Mouse (Mus musculus) B cell, adult (primary cell): ENCODE results near the gene Vmn1r3. TPM values are rescaled to one million over a fixed set of nuclear protein-coding genes. Genes with fewer than 3 reads are reported as not detected.

Experiments
- total RNA-seq: library from RNA; stranded (reverse); gene quantifications from 4 replicates; pipeline ENCODE4 v1.2.4, GENCODE M21; 2023; ENCODE audit not compliant: inconsistent age

Vmn1r3 gene
- total RNA-seq = not detected in 4 replicates

DNA sequence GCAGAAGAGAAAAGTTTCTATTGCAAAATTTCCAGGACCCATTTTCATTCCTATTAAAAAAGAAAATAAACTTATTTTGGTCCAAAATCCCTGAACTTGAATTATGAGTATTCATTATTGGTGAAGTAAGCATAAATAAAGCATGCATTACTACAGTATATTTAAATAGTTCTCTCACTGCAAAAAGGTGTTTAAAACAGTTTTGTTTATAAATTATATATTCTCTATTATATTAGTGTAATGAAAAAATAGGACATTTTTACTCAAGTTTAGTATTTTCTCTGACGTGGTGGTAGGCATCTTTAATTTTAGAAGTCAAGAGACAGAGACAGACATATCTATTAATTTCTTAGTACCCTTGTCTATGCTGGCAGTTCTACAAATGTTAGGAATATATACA lies at the start of gene Vmn1r3:
Vmn1r3 (minus strand) TSS at position 101 of the 400 bp plus-strand sequence.

GRCm38 (mm10) chr4:3167020-3167419 lies 18.1 kb downstream of the Vmn1r3 start, which contains the start of gene Vmn1r2:
Gene Vmn1r2 (plus strand): TSS chr4:3167320.

Other genes with a start within 250 kb of the Vmn1r3 start
- not detected in 4 replicates for gene Vmn1r2, start 18.0 kb downstream of the Vmn1r3 start, total RNA-seq